Mouse (Mus musculus) adrenal gland, adult 8-10 months (tissue): ENCODE data around the gene Olfr1320. TPM values are rescaled to one million over a fixed set of nuclear protein-coding genes. Genes with fewer than 3 reads are reported as not detected.

Source experiments
- DNase-seq: peaks from one replicate; pipeline ENCODE4 v3.0.0; 2022
- total RNA-seq, 4 experiments: library from RNA; stranded (reverse); gene quantifications; 2 replicates each; pipeline ENCODE4 v1.2.4; 2022

Olfr1320 gene
- not detected for total RNA-seq

DNA sequence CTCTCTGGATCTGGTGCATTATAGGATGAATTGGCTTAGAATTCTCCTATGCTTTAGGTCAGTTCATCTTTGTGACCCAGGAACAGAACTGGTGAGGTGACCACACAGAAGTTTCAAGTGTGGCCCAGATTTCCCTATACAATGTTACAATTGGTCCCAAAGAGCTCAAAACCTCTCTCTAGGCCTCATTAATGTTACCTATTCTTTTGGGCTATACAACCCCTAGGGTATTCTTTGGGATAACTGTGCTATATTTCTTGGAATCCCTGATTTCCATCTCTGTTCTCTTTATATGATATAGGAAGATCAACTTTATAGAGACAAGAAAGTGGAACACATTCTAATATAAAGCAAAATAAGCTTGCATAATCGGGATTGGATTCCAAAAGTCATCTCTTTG, at the start of gene Olfr1320:
TSS of gene Olfr1320 (plus strand) at position 301 of the 400 bp plus-strand sequence.
- no peak for DNase-seq

DNA sequence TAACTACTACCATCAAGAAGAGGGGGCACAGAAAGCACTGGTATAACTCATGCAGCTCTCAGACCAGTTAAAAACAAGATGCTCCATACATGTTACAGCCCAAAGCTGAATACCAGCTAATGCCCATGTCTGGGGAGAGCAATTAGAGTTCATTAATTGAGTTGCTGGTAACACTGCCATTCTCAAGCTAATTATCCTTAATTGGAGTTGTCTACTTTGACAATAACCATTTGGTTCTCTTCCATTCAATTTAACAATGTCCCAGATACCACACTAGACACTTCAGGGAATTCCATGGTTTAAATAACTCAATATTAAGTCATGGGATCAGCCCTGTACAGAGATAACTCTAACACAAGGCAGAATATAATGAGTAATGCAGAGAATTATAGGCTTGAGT, 44.6 kb upstream of the Olfr1320 start:
- DNase-seq, result no peak

DNA sequence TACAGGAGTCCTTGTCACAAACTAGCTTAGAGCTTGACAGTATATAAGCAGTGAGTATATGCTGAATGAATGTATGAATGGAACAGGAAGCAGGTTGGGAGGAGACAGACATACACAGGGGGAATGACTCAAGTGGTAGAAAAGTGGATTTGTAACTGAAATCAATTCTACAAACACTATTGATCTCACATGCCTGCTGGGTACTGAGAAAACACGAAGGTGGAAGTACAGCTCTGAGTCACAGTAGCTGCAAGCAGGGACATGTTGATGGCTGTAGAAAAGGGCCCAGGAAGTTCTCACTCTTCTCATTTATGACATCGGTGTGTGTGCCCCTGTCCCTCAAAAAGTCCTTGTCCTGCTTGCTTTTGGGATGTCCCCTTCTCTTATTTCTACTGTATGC, 40.9 kb upstream of the Olfr1320 start:
- no peak for DNase-seq

DNA sequence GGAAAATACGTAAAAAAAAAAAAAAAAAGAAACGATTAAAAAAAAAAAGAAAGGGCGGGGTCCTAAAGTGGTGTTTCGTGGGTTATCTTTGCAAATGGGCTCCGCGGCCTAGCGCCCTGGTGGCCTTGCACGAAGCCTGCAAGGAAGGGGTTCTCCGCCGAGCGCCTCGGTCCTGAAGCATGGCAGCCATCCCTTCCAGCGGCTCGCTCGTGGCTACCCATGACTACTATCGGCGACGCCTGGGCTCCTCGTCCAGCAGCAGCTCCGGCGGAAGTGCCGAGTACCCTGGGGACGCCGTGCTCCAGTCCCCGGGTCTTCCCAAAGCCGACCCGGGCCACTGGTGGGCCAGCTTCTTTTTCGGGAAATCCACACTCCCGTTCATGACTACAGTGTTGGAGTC, 11.4 kb upstream of the Olfr1320 start:
- peak; percentile 0 for DNase-seq

Other genes starting within 250 kb of the Olfr1320 start
- gene Arhgap36, start 208.4 kb upstream of the Olfr1320 start, total RNA-seq, result 10 to 100 TPM in 1 of 4 experiments, 1 to 10 TPM in 2, under 1 TPM in 1; 0.84 to 11.7 (median 4.4) TPM
- not detected for gene Olfr1321, start 62.7 kb downstream of the Olfr1320 start, total RNA-seq
- gene Igsf1, start 125.4 kb downstream of the Olfr1320 start, total RNA-seq, result 1 to 10 TPM in 3 of 4 experiments, under 1 TPM in 1; 0.61 to 3.0 (median 1.8) TPM
- not detected for gene Olfr1322, start 219.2 kb downstream of the Olfr1320 start, total RNA-seq